8 mouse cellular contexts compared by ENCODE assay signal in the genomic region with DNA sequence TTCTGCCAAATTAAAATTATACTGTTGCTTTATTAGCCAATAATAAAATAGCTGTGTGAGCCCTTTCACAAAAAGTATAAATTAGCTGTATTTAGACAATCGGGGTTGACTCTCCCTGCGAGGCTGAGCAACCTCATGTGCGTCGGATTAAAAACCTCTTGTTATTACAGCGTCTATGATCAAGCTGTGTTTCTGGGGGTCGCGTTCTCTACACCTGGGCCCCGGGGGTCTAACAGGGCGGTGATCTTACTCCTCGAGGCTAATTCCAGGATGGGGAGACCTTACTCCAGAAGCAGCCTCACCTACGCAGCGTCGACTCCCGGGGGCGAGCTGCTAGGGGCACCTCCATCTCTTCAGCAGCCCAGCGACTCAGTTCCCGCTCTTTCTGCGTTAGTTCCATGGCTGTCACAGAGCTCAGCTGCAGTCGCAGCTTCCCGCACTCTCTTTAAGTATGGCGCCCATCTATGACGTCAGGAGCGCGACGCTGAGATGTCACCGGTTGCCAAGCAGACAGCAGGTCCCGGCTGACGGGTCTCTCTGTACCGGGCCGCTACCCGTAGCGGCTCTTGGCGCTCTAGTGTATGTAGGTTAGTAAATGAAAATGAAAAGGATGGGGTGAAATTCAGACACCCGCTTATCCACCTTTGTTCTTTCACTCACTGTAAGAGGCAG. TPM values are rescaled to one million over a fixed set of nuclear protein-coding genes. Genes with fewer than 3 reads are reported as not detected.
DNase-seq lines count a peak whose midpoint lies in the region; ATAC-seq lines count a peak whose summit lies in the region.

Gene Haus5 (minus strand): TSS at position 466 of the 672 bp plus-strand sequence.

- peaks cover 2% of the 10 kb centered on the region; the same call in 1 of the 2 replicates for H3K36me3 ChIP-seq in hindbrain, embryonic 11.5 days (ENCODE audit: control insufficient read depth, insufficient read depth, low read length)

- H3K27ac ChIP-seq in hindbrain, embryonic 11.5 days (ENCODE audit: low read depth, low read length): no peak within 1 kb of the TSS

- H3K9me3 ChIP-seq in hindbrain, embryonic 11.5 days (ENCODE audit: control insufficient read depth, low read length): no peaks in the 10 kb centered on the region

- no peaks in the 10 kb centered on the region for H3K4me1 ChIP-seq in hindbrain, embryonic 11.5 days (replicated peaks; ENCODE audit: control insufficient read depth, insufficient read depth, low read length)

- peak within 1 kb of the TSS; percentile 62 for H3K9ac ChIP-seq in hindbrain, embryonic 11.5 days (ENCODE audit: low read depth, low read length)

- DNase-seq in MEL-GATA-1-ER (ENCODE audit: extremely low read depth, low read depth): peak; percentile 88
- DNase-seq in cerebellum, adult 8-10 months: peak; percentile 86
- DNase-seq in hindbrain, embryonic 11.5 days (ENCODE audit: low spot score): peak; percentile 97
- peak; percentile 92 to 95 for DNase-seq in layer of hippocampus, postnatal 10 days (ENCODE audit: low spot score in 2 of 2)
- peak; percentile 94 for DNase-seq in lung, postnatal 10 days
- DNase-seq in ovary, postnatal 36 days (ENCODE audit: low spot score): peak; percentile 86
- DNase-seq in thymus, postnatal 25 days: peak; percentile 92

- H3K27me3 ChIP-seq in hindbrain, embryonic 11.5 days (ENCODE audit: control insufficient read depth, insufficient read depth, low read length): no peaks in the 10 kb centered on the region

- H3K4me3 ChIP-seq in hindbrain, embryonic 11.5 days (ENCODE audit: low read depth, low read length): peak within 1 kb of the TSS; percentile 56

- peak within 1 kb of the TSS; percentile 81 for H3K4me2 ChIP-seq in hindbrain, embryonic 11.5 days (replicated peaks; ENCODE audit: low read depth, low read length)

- WGBS in hindbrain, embryonic 11.5 days: 1% methylated on average over 34 of the region's 34 CpGs

- peak; percentile 90 for ATAC-seq in frontal cortex, adult (ENCODE audit: low TSS enrichment)
- ATAC-seq in hindbrain, embryonic 11.5 days (ENCODE audit: low FRiP score): peak; percentile 92

RNA-seq across cellular contexts. Expression of gene Haus5, which starts in this region (rescaled TPM):
- polyA plus RNA-seq in hindbrain, embryonic 11.5 days (2014; fragmentation: Nextera tagmentation; extraction: Ambion mirVana): 40.3 and 41.8 TPM in 2 replicates
- 1 to 10 TPM; 7.0 to 7.4 TPM for total RNA-seq in layer of hippocampus, postnatal 10 days (2021)
